Mouse (Mus musculus) E14TG2a.4 (cell line): Measurements from ENCODE around the gene Myh6.
"Not testable (repeated sequence)": the region's sequence is repeated elsewhere in the genome, so short reads cannot be mapped to it uniquely, and the experiment has no call there.

Experiments used
- H3K27me3 ChIP-seq: 2 replicates; pipeline ENCODE4 v1.6.1; 2014; ENCODE audit warnings: low read length, control low read depth; ENCODE audit not compliant: insufficient read depth
- H3K36me3 ChIP-seq: 2 replicates; pipeline ENCODE4 v1.6.1; 2014; ENCODE audit warnings: low read length, control low read depth; ENCODE audit not compliant: insufficient read depth
- H3K4me1 ChIP-seq: replicated peaks from 2 replicates; pipeline ENCODE4 v1.6.1; 2014; ENCODE audit warnings: low read depth, low read length, control low read depth
- H3K4me3 ChIP-seq: replicated peaks from 2 replicates; pipeline ENCODE4 v1.5.1; 2014; ENCODE audit warnings: mild to moderate bottlenecking, low read length
- H3K9me3 ChIP-seq: 2 replicates; pipeline ENCODE4 v1.6.1; 2014; ENCODE audit warnings: low read length, control low read depth
- CTCF ChIP-seq: conservative IDR thresholded peaks from 2 replicates; pipeline ENCODE4 v1.5.1; 2014; ENCODE audit warnings: low read length
- NANOG ChIP-seq: IDR thresholded peaks from 2 replicates; pipeline ENCODE4 v1.6.1; 2014; ENCODE audit warnings: borderline replicate concordance, low read length, mixed read lengths
- POU5F1 ChIP-seq: IDR thresholded peaks from 2 replicates; pipeline ENCODE4 v1.6.1; 2014; ENCODE audit warnings: low read length, borderline replicate concordance

Gene Myh6

GRCm38 (mm10) chr14:55005967-55006366 lies 39.2 kb upstream of the Myh6 start:
- Histone ChIP-seq H3K4me3 (no peak overlapping the region), H3K36me3 (no peaks in the 10 kb centered on the region), H3K9me3 (no peaks in the 10 kb centered on the region), H3K27me3 (no peaks in the 10 kb centered on the region), H3K4me1 (peaks cover 24% of the 10 kb centered on the region)
- TF ChIP-seq CTCF (no peak), NANOG (no peak), POU5F1 (no peak)

GRCm38 (mm10) chr14:55005506-55005905 lies 38.8 kb upstream of the Myh6 start:
- Histone ChIP-seq H3K4me3 (no peak overlapping the region), H3K4me1 (peaks cover 24% of the 10 kb centered on the region), H3K9me3 (no peaks in the 10 kb centered on the region), H3K27me3 (0 out of 2 replicates have a peak, but pooled peaks cover 4% of the 10 kb centered on the region), H3K36me3 (no peaks in the 10 kb centered on the region)
- TF ChIP-seq CTCF (no peak), POU5F1 (no peak), NANOG (no peak)

DNA sequence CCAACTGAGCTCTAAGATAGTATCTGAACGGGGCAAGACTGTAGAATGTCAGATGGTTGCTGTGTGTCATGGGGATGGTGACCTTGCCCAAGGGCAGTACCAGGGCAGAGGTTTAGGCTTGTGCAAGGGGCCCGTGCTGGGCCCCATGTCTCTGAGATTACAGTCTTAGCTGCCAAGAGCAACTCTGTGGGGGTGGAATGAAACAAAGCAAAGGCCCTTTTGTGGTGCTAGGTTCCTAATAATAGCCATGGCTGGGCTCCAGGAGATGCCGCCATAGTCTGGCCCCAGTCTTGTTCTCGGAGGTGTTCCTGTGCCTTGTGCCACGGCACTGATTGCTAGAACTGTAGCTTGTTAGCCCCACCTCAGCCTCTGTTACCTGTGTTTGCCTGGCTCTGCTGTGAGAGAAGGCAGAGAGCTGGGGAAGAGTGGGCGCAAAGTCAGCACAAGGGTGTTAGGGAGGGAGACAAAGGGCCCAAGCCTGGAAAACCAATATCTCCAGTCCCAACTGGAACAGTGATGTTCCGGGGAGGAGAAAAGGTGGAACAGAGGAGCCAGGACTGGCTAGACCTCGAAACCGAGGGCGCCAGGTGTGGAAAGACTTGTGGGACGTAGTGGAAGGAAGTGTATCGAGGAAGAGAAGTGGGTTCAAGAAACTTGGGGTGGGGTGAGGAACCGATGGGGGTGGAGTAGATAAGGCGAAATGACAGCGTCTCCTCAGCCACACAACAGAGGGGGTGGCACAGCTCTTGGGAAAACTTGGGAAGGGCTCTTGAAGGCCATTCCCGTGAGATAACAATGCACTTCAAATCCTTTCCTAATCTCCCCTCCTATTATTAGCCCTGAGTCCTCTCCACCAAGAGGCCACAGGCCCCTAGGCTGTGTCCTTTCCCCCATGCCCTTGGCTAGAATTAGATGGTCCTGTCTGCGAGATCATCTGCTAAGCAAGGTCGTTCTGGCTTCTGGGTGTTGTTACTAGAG lies 37.4 kb upstream of the Myh6 start:
- TF ChIP-seq NANOG (no peak), POU5F1 (no peak), CTCF (no peak)
- H3K9me3 ChIP-seq: no peaks in the 10 kb centered on the region
- peaks cover 24% of the 10 kb centered on the region for H3K4me1 ChIP-seq
- no peak overlapping the region for H3K4me3 ChIP-seq
- no peaks in the 10 kb centered on the region for H3K36me3 ChIP-seq
- H3K27me3 ChIP-seq: 0 out of 2 replicates have a peak, but pooled peaks cover 6% of the 10 kb centered on the region

DNA sequence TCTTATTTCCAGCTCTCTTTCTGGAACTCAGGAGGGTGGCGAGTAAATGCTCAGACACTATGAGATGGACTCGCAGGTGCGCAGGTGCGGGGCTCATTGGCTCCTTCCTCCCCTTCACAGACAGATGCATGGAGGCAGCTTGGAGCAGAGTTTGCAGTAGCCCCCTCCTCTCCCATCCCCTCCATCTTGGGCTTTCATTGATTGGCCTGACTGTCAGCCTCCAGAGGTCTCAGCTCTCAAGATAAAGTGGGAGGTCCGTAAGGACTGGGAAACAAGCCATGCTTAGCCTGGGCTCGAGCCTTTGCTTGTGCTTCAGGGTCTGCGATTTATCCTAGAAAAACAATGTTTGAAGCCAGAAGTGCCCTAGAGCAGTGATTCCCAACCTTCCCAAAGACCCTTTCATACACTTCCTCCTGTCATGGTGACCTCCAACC lies 36.0 kb upstream of the Myh6 start:
- Histone ChIP-seq H3K27me3 (peaks cover 15% of the 10 kb centered on the region; the same call in 1 of the 2 replicates), H3K36me3 (no peaks in the 10 kb centered on the region), H3K4me3 (no peak overlapping the region), H3K4me1 (peaks cover 24% of the 10 kb centered on the region), H3K9me3 (no peaks in the 10 kb centered on the region)
- TF ChIP-seq CTCF (no peak), POU5F1 (no peak), NANOG (no peak)

GRCm38 (mm10) chr14:55001938-55002686 lies 35.4 kb upstream of the Myh6 start:
- no peak overlapping the region for H3K4me3 ChIP-seq
- H3K4me1 ChIP-seq: peaks cover 27% of the 10 kb centered on the region
- TF ChIP-seq NANOG (no peak), CTCF (no peak), POU5F1 (no peak)

DNA sequence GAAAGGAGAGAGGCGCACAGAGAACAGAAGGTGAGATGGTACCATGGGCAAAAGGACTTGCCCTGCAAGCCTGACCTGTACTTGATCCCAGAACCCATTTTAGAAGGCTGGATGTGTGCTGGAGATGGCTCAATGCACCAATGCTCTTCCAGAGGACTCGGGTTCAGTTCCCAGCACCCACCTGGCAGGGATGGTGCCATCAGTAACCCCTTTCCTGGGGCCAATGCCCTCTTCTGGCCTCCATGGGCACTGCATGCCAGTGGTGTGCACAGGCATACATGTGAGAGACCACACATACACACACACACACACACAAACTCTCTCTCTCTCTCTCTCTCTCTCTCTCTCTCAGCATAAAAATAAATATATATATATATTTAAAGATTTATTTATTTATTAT lies 34.7 kb upstream of the Myh6 start:
- H3K4me1 ChIP-seq: peaks cover 34% of the 10 kb centered on the region
- H3K36me3 ChIP-seq: no peaks in the 10 kb centered on the region
- peaks cover 24% of the 10 kb centered on the region for H3K27me3 ChIP-seq
- no peaks in the 10 kb centered on the region for H3K9me3 ChIP-seq
- H3K4me3 ChIP-seq: no peak overlapping the region
- TF ChIP-seq NANOG (no peak), CTCF (no peak; the same call in 1 of the 2 replicates), POU5F1 (no peak)

More at GRCm38 (mm10) chr14:55001938-55002686, 35.4 kb upstream of the Myh6 start:
- no peaks in the 10 kb centered on the region for H3K9me3 ChIP-seq
- H3K27me3 ChIP-seq: peaks cover 19% of the 10 kb centered on the region; the same call in 1 of the 2 replicates
- no peaks in the 10 kb centered on the region for H3K36me3 ChIP-seq

DNA sequence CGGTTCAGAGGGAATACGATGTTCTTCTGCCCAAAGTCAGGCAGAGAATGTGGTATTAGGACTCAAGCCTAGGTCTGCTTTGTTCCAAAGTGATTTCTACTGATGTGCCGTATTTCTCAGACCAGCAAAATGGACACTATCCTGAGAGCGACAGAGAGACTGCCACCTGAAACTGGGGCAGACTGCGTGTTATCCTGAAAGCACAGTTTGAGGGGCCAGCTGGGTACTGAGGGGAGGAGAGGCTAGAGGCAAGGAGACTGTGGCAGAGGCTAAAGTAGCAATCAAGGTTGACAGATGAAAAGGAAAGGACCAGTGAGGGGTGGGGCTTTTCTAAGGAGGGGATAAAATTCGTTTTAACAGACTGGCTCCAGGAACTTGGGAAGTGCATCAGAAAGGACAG lies 34.1 kb upstream of the Myh6 start:
- TF ChIP-seq CTCF (no peak), NANOG (no peak), POU5F1 (no peak)
- no peak overlapping the region for H3K4me3 ChIP-seq
- no peaks in the 10 kb centered on the region for H3K36me3 ChIP-seq
- H3K27me3 ChIP-seq: peaks cover 24% of the 10 kb centered on the region
- H3K4me1 ChIP-seq: peaks cover 36% of the 10 kb centered on the region
- H3K9me3 ChIP-seq: no peaks in the 10 kb centered on the region

DNA sequence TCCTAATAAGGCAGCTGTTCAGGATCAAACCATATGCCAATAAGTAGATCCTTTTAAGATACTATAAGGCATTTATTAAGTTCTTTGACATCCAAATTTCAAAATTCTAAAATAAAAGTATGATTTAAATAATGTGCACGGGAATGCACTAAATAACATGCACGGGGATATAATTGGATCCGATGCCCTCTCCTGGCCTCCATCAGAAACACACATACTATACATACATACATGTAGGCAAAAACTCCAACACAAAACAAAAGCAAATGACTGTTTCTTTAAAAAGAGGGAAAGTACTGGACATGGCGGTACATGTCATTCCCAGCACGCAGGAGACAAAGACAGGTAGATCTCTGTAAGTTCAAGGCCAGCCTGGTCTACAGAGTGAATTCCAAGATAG lies 33.1 kb upstream of the Myh6 start:
- not testable (repeated sequence) for H3K4me3 ChIP-seq, H3K36me3 ChIP-seq, H3K9me3 ChIP-seq
- Histone ChIP-seq H3K27me3 (peaks cover 32% of the 10 kb centered on the region), H3K4me1 (peaks cover 42% of the 10 kb centered on the region)
